Mouse (Mus musculus) induced T-regulatory cell, adult 2 months (primary cell): ENCODE results near the gene Tbca.
A peak's percentile ranks its signal among the peaks of the same experiment; 100 is the strongest.

Experiments used
- DNase-seq: peaks from one replicate; pipeline ENCODE4 v3.0.0-alpha.2; 2012; ENCODE audit warnings: low read depth

Gene Tbca

GRCm38 (mm10) chr13:94788771-94789649, at the start of gene Tbca:
Tbca (plus strand) TSS chr13:94788910.
- DNase-seq, result peak; percentile 95

GRCm38 (mm10) chr13:94745176-94745575, 43.5 kb upstream of the Tbca start:
- DNase-seq, result no peak

- DNase-seq, result peak; percentile 66
Observed at GRCm38 (mm10) chr13:94765852-94766251, 22.9 kb upstream of the Tbca start.

GRCm38 (mm10) chr13:94768460-94769154, 20.1 kb upstream of the Tbca start:
- no peak for DNase-seq

GRCm38 (mm10) chr13:94769155-94769470, 19.6 kb upstream of the Tbca start:
- no peak for DNase-seq

GRCm38 (mm10) chr13:94786866-94787265, 1.8 kb upstream of the Tbca start:
- DNase-seq, result no peak

GRCm38 (mm10) chr13:94794689-94795088, 6.0 kb downstream of the Tbca start:
- peak; percentile 31 for DNase-seq

- DNase-seq, result no peak
Observed at GRCm38 (mm10) chr13:94803480-94804057, 14.9 kb downstream of the Tbca start.

- DNase-seq, result no peak
Observed at GRCm38 (mm10) chr13:94806315-94807179, 17.8 kb downstream of the Tbca start.

- DNase-seq, result no peak
Observed at GRCm38 (mm10) chr13:94808596-94808995, 19.9 kb downstream of the Tbca start.

GRCm38 (mm10) chr13:94809724-94810123, 21.0 kb downstream of the Tbca start:
- DNase-seq, result no peak

GRCm38 (mm10) chr13:94811451-94811850, 22.7 kb downstream of the Tbca start:
- no peak for DNase-seq

- DNase-seq, result no peak
Observed at GRCm38 (mm10) chr13:94813770-94814169, 25.1 kb downstream of the Tbca start.

- no peak for DNase-seq
Observed at GRCm38 (mm10) chr13:94820516-94820915, 31.8 kb downstream of the Tbca start.

GRCm38 (mm10) chr13:94820956-94821355, 32.2 kb downstream of the Tbca start:
- no peak for DNase-seq

GRCm38 (mm10) chr13:94826389-94826788, 37.7 kb downstream of the Tbca start:
- peak; percentile 29 for DNase-seq

GRCm38 (mm10) chr13:94826986-94827385, 38.3 kb downstream of the Tbca start:
- DNase-seq, result peak; percentile 37

- DNase-seq, result no peak
Observed at GRCm38 (mm10) chr13:94827847-94828246, 39.1 kb downstream of the Tbca start.

- no peak for DNase-seq
Observed at GRCm38 (mm10) chr13:94838047-94838720, 49.5 kb downstream of the Tbca start.

GRCm38 (mm10) chr13:94838756-94839337, 50.1 kb downstream of the Tbca start:
- no peak for DNase-seq

GRCm38 (mm10) chr13:94843236-94843635, 54.5 kb downstream of the Tbca start:
- DNase-seq, result no peak
